Mouse (Mus musculus): ENCODE results near the gene Pnpla6. TPM values are rescaled to one million over a fixed set of nuclear protein-coding genes. Genes with fewer than 3 reads are reported as not detected.
A peak's percentile ranks its signal among the peaks of the same experiment; 100 is the strongest.

Gene Pnpla6
- total and polyA plus RNA-seq, 2 experiments from 2014 or later, result 26.3 to 56.4 TPM

DNA sequence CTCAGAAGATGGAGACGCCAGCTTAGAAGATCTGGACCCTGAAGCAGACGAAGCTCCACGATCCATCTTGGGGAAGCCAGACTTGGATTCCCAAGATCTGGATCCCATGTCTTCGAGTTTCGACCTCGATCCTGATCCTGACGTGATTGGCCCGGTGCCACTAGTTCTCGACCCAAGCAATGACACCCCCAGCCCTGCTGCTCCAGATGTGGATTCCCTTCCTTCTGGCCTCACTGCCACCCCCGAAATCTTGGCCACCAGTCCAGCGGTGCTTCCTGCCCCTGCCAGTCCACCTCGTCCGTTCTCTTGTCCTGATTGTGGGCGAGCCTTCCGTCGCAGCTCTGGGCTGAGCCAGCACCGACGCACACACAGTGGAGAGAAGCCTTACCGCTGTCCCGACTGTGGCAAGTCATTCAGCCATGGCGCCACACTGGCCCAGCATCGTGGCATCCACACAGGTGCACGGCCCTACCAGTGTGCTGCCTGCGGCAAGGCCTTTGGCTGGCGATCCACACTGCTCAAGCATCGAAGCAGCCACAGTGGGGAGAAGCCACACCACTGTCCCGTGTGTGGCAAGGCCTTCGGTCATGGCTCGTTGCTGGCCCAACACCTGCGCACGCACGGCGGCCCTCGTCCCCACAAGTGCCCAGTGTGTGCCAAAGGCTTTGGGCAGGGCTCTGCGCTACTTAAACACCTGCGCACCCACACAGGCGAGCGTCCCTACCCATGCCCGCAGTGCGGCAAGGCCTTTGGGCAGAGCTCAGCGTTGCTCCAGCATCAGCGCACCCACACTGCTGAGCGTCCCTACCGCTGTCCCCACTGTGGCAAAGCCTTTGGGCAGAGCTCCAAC, 19.4 kb upstream of the Pnpla6 start:
- DNase-seq (no peak), ATAC-seq (no peak)
- no peak overlapping the region for H3K4me3 ChIP-seq (ENCODE audit: low read depth, low read length)
- H3K9ac ChIP-seq, result no peak overlapping the region
- no peak overlapping the region for H3K4me2 ChIP-seq (ENCODE audit: low read depth)
- peaks cover 5% of the 10 kb centered on the region; the same call in 1 of the 2 replicates for H3K4me1 ChIP-seq (ENCODE audit: insufficient read depth)
- no peak for TF ChIP-seq CTCF (IDR thresholded peaks at IDR 0.05; ENCODE audit: low read depth)
- 97% methylated on average over 44 of the region's 44 CpGs for WGBS
- H3K36me3 ChIP-seq (ENCODE audit: insufficient read depth), result peaks cover 23% of the 10 kb centered on the region
- no peaks in the 10 kb centered on the region for H3K9me3 ChIP-seq (ENCODE audit: low read length)
- H3K27ac ChIP-seq (ENCODE audit: low read depth, low read length), result no peak overlapping the region
- H3K27me3 ChIP-seq (ENCODE audit: insufficient read depth, low read length), result no peaks in the 10 kb centered on the region

DNA sequence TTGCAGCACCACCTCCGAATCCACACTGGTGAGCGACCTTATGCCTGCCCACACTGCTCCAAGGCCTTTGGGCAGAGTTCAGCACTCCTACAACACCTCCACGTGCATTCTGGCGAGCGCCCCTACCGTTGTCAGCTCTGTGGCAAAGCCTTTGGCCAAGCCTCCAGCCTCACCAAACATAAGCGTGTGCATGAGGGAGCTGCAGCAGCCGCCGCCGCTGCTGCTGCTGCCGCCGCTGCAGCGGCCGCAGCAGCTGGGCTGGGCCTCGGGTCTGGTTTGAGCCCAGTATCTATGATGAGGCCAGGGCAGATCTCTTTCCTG, 18.8 kb upstream of the Pnpla6 start:
- Histone ChIP-seq H3K27ac (ENCODE audit: low read depth, low read length) (no peak overlapping the region), H3K4me3 (ENCODE audit: low read depth, low read length) (no peak overlapping the region), H3K4me1 (ENCODE audit: insufficient read depth) (peaks cover 11% of the 10 kb centered on the region), H3K4me2 (ENCODE audit: low read depth) (no peak overlapping the region), H3K9me3 (ENCODE audit: low read length) (no peaks in the 10 kb centered on the region), H3K27me3 (ENCODE audit: insufficient read depth, low read length) (no peaks in the 10 kb centered on the region), H3K36me3 (ENCODE audit: insufficient read depth) (peaks cover 23% of the 10 kb centered on the region), H3K9ac (no peak overlapping the region)
- TF ChIP-seq CTCF (IDR thresholded peaks at IDR 0.05; ENCODE audit: low read depth), result no peak
- DNase-seq (no peak), ATAC-seq (no peak)
- WGBS, result 90% methylated on average over 15 of the region's 15 CpGs

DNA sequence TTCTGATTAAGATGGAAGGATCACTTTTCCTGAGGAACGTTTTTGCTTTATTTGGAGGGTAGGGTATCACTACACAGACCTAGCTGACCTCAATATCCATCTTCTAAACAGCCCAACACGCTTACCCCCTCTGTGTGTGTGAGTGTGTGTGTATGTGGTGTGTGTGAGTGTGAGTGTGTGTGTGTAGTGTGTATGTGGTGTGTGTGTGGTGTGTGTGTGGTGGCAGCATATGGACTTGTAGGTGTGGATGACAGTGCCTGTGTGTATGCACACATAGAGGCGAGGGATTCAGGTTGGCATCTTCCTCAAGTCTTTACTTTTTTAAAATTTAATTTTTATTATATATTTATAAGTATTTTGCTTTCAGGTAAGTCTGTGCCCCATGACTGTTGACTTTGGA, 16.6 kb upstream of the Pnpla6 start:
- no peak overlapping the region for H3K9ac ChIP-seq
- WGBS, result 86% methylated on average over 3 of the region's 3 CpGs
- no peak overlapping the region for H3K4me2 ChIP-seq (ENCODE audit: low read depth)
- no peak overlapping the region for H3K27ac ChIP-seq (ENCODE audit: low read depth, low read length)
- H3K9me3 ChIP-seq (ENCODE audit: low read length), result no peaks in the 10 kb centered on the region
- peaks cover 8% of the 10 kb centered on the region for H3K4me1 ChIP-seq (ENCODE audit: insufficient read depth)
- no peak for ATAC-seq
- DNase-seq, result no peak
- peaks cover 23% of the 10 kb centered on the region for H3K36me3 ChIP-seq (ENCODE audit: insufficient read depth)
- no peaks in the 10 kb centered on the region for H3K27me3 ChIP-seq (ENCODE audit: insufficient read depth, low read length)
- H3K4me3 ChIP-seq (ENCODE audit: low read depth, low read length), result no peak overlapping the region
- no peak for TF ChIP-seq CTCF (IDR thresholded peaks at IDR 0.05; ENCODE audit: low read depth)

GRCm38 (mm10) chr8:3499751-3500150, 15.4 kb upstream of the Pnpla6 start:
- 4% methylated on average over 8 of the region's 8 CpGs for WGBS

GRCm38 (mm10) chr8:3500235-3501090, 14.7 kb upstream of the Pnpla6 start, which contains the start of gene Mcoln1:
Gene Mcoln1, plus strand, starts transcription at chr8:3500457.
- DNase-seq (peak; percentile 99), ATAC-seq (peak; percentile 90)
- peak; percentile 31 for TF ChIP-seq CTCF (IDR thresholded peaks at IDR 0.05; ENCODE audit: low read depth)
- no peaks in the 10 kb centered on the region for H3K9me3 ChIP-seq (ENCODE audit: low read length)
- WGBS, result under 1% methylated on average over 59 of the region's 70 CpGs
- no peaks in the 10 kb centered on the region for H3K27me3 ChIP-seq (ENCODE audit: insufficient read depth, low read length)
- H3K4me3 ChIP-seq (ENCODE audit: low read depth, low read length), result peak within 1 kb of the TSS; percentile 97
- H3K9ac ChIP-seq, result peak within 1 kb of the TSS; percentile 66
- H3K27ac ChIP-seq (ENCODE audit: low read depth, low read length), result peak within 1 kb of the TSS; percentile 89
- H3K4me2 ChIP-seq (ENCODE audit: low read depth), result peak within 1 kb of the TSS; percentile 82
- peaks cover 8% of the 10 kb centered on the region for H3K4me1 ChIP-seq (ENCODE audit: insufficient read depth)
- H3K36me3 ChIP-seq (ENCODE audit: insufficient read depth), result peaks cover 23% of the 10 kb centered on the region

More at GRCm38 (mm10) chr8:3499751-3500150, 15.4 kb upstream of the Pnpla6 start:
- H3K4me1 ChIP-seq (ENCODE audit: insufficient read depth), result peaks cover 8% of the 10 kb centered on the region
- H3K27me3 ChIP-seq (ENCODE audit: insufficient read depth, low read length), result no peaks in the 10 kb centered on the region
- DNase-seq (no peak), ATAC-seq (peak; percentile 47)
- H3K4me3 ChIP-seq (ENCODE audit: low read depth, low read length), result peak overlapping the region; percentile 97
- no peak for TF ChIP-seq CTCF (IDR thresholded peaks at IDR 0.05; ENCODE audit: low read depth)
- peak overlapping the region; percentile 66 for H3K9ac ChIP-seq
- H3K9me3 ChIP-seq (ENCODE audit: low read length), result no peaks in the 10 kb centered on the region
- H3K36me3 ChIP-seq (ENCODE audit: insufficient read depth), result peaks cover 27% of the 10 kb centered on the region
- peak overlapping the region; percentile 89 for H3K27ac ChIP-seq (ENCODE audit: low read depth, low read length)
- H3K4me2 ChIP-seq (ENCODE audit: low read depth), result peak overlapping the region; percentile 82

- H3K36me3 ChIP-seq (ENCODE audit: insufficient read depth), result peaks cover 21% of the 10 kb centered on the region
- TF ChIP-seq CTCF (IDR thresholded peaks at IDR 0.05; ENCODE audit: low read depth), result no peak
- no peaks in the 10 kb centered on the region for H3K9me3 ChIP-seq (ENCODE audit: low read length)
- H3K27ac ChIP-seq (ENCODE audit: low read depth, low read length), result no peak overlapping the region
- H3K9ac ChIP-seq, result no peak overlapping the region
- no peak overlapping the region for H3K4me2 ChIP-seq (ENCODE audit: low read depth)
- no peak overlapping the region for H3K4me3 ChIP-seq (ENCODE audit: low read depth, low read length)
- WGBS, result 62% methylated on average over 4 of the region's 4 CpGs
- H3K4me1 ChIP-seq (ENCODE audit: insufficient read depth), result peaks cover 8% of the 10 kb centered on the region
- DNase-seq (no peak), ATAC-seq (no peak)
- no peaks in the 10 kb centered on the region for H3K27me3 ChIP-seq (ENCODE audit: insufficient read depth, low read length)
Measured at GRCm38 (mm10) chr8:3502217-3502616, 13.0 kb upstream of the Pnpla6 start.
